Mouse (Mus musculus) hindbrain, embryonic 16.5 days (tissue): Measurements from ENCODE around the gene Tex14. TPM values are rescaled to one million over a fixed set of nuclear protein-coding genes. Genes with fewer than 3 reads are reported as not detected.

Source experiments
- ATAC-seq: fragments of 200-750 bp; cut with Nextera tagmentation; 2 replicates; pipeline ENCODE4 v1.8.0; 2017; ENCODE audit warnings: moderate TSS enrichment, moderate library complexity
- H3K27ac ChIP-seq: fragments of 300-500 bp; sonication (generic); 2 replicates; pipeline ENCODE4 v1.5.1; 2014; ENCODE audit warnings: low read depth, mild to moderate bottlenecking, control low read depth, low read length, moderate library complexity
- H3K27me3 ChIP-seq: fragments of 300-500 bp; sonication (generic); replicated peaks from 2 replicates; pipeline ENCODE4 v1.6.1; 2014; ENCODE audit warnings: low read length; ENCODE audit not compliant: control insufficient read depth, insufficient read depth
- H3K36me3 ChIP-seq: fragments of 300-500 bp; sonication (generic); 2 replicates; pipeline ENCODE4 v1.6.1; 2014; ENCODE audit warnings: mild to moderate bottlenecking, low read length, moderate library complexity, mixed read lengths; ENCODE audit not compliant: control insufficient read depth, insufficient read depth
- H3K4me1 ChIP-seq: fragments of 300-500 bp; sonication (generic); 2 replicates; pipeline ENCODE4 v1.6.1; 2014; ENCODE audit warnings: low read depth, low read length; ENCODE audit not compliant: control insufficient read depth, insufficient read depth
- H3K4me2 ChIP-seq: fragments of 300-500 bp; sonication (generic); 2 replicates; pipeline ENCODE4 v1.6.1; 2014; ENCODE audit warnings: mild to moderate bottlenecking, low read length, control low read depth, moderate library complexity
- H3K4me3 ChIP-seq: fragments of 300-500 bp; sonication (generic); 2 replicates; pipeline ENCODE4 v1.5.1; 2014; ENCODE audit warnings: mild to moderate bottlenecking, low read length, control low read depth, moderate library complexity
- H3K9ac ChIP-seq: fragments of 300-500 bp; sonication (generic); 2 replicates; pipeline ENCODE4 v1.6.1; 2014; ENCODE audit warnings: low read depth, mild to moderate bottlenecking, control low read depth, low read length, moderate library complexity
- H3K9me3 ChIP-seq: fragments of 300-500 bp; sonication (generic); 2 replicates; pipeline ENCODE4 v1.6.1; 2014; ENCODE audit warnings: mild to moderate bottlenecking, low read length, moderate library complexity; ENCODE audit not compliant: control insufficient read depth
- WGBS: fragments of 180-500 bp; shearing (Covaris S2); extraction: QIAGEN DNeasy Blood & Tissue Kit; methylation state at CpG from one replicate; pipeline ENCODE4 v1.1.7; 2014; 5-methylcytosine and 5-hydroxymethylcytosine counted together
- polyA plus RNA-seq: library from polyadenylated mRNA; unstranded; fragments of >200 nt; fragmentation: Nextera tagmentation; extraction: Ambion mirVana; gene quantifications from 2 replicates; pipeline ENCODE4 v1.2.1, GENCODE M21; 2015

Tex14 gene
- polyA plus RNA-seq, 1 experiment from 2014 or later, result 1.9 TPM

DNA sequence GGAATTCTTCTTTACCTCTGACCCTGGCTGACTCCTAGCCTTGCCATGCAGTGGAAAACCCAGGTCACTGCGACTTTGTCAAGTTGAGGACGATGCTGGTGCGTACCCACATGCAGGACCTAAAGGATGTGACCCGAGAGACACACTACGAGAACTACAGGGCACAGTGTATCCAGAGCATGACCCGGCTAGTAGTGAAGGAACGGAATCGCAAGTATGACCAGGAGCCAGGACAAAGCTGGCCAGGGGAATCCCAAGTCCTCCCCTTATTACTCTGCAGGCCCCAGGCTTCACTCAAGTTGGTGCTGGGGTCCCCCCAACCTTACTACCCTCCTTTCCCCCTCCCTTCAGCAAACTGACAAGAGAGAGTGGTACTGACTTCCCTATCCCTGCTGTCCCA, 184.7 kb downstream of the Tex14 start:
- peaks cover 26% of the 10 kb centered on the region for H3K4me1 ChIP-seq
- no peak overlapping the region for H3K4me3 ChIP-seq
- H3K4me2 ChIP-seq, result no peak overlapping the region
- 93% methylated on average over 8 of the region's 8 CpGs for WGBS
- ATAC-seq, result no peak
- no peak overlapping the region for H3K27ac ChIP-seq
- H3K36me3 ChIP-seq, result 0 out of 2 replicates have a peak, but pooled peaks cover 2% of the 10 kb centered on the region
- H3K9me3 ChIP-seq, result no peaks in the 10 kb centered on the region
- no peak overlapping the region for H3K9ac ChIP-seq
- H3K27me3 ChIP-seq, result no peaks in the 10 kb centered on the region

DNA sequence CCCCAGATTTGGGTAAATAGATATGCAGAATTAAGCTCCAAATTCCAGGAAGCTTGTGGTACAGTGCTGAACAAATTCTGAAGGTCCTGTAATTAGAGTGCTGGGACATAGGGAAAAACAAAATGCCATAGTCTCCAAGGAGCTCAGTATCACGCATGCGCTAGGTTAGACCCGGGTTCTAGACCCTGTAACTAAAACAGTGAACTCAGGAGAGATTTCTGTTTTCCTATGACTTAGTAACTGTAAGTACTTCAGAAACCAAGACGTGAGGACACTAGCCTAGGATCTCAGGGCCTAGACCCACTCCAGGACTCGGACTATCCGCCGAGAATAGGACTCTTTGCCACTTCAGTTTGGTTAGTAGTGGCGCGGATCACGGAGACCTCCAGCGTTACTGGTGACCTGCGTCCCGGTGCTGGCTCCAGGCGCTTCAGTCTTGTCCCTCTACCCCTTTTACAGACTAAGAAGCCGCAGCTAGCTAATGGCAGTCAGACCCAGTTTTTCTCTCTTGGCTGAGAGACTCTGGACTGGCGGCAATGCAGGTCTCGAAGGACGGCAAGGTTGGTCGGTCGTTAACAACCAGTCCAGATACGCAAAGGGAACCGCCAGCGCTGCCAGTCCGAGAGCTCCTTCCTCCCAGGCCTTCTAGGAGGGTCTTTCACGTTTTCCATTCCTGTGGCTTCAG, 186.1 kb downstream of the Tex14 start:
- 0 out of 2 replicates have a peak, but pooled peaks cover 2% of the 10 kb centered on the region for H3K36me3 ChIP-seq
- H3K4me3 ChIP-seq, result peak overlapping the region; percentile 70
- peak overlapping the region; percentile 92 for H3K27ac ChIP-seq
- peak overlapping the region; percentile 91 for H3K4me2 ChIP-seq
- peak overlapping the region; percentile 82 for H3K9ac ChIP-seq
- no peaks in the 10 kb centered on the region for H3K27me3 ChIP-seq
- no peak for ATAC-seq
- no peaks in the 10 kb centered on the region for H3K9me3 ChIP-seq
- WGBS, result 2% methylated on average over 25 of the region's 25 CpGs
- peaks cover 31% of the 10 kb centered on the region for H3K4me1 ChIP-seq

GRCm38 (mm10) chr11:87591526-87592353, 186.9 kb downstream of the Tex14 start, which contains the start of gene Mtmr4:
Gene Mtmr4, plus strand, starts transcription at chr11:87592162.
- H3K4me3 ChIP-seq, result peak within 1 kb of the TSS; percentile 70
- peak; percentile 98 for ATAC-seq
- H3K9ac ChIP-seq, result peak within 1 kb of the TSS; percentile 82
- under 1% methylated on average over 61 of the region's 61 CpGs for WGBS
- no peaks in the 10 kb centered on the region for H3K9me3 ChIP-seq
- H3K27ac ChIP-seq, result peak within 1 kb of the TSS; percentile 92
- peak within 1 kb of the TSS; percentile 96 for H3K4me2 ChIP-seq
- peaks cover 38% of the 10 kb centered on the region for H3K4me1 ChIP-seq
- 0 out of 2 replicates have a peak, but pooled peaks cover 2% of the 10 kb centered on the region for H3K36me3 ChIP-seq
- no peaks in the 10 kb centered on the region for H3K27me3 ChIP-seq

- peak overlapping the region; percentile 82 for H3K9ac ChIP-seq
- H3K27ac ChIP-seq, result peak overlapping the region; percentile 83
- no peaks in the 10 kb centered on the region for H3K27me3 ChIP-seq
- no peak for ATAC-seq
- peak overlapping the region; percentile 70 for H3K4me3 ChIP-seq
- peaks cover 44% of the 10 kb centered on the region for H3K4me1 ChIP-seq
- peaks cover 4% of the 10 kb centered on the region; the same call in 1 of the 2 replicates for H3K36me3 ChIP-seq
- peak overlapping the region; percentile 96 for H3K4me2 ChIP-seq
- under 1% methylated on average over 15 of the region's 15 CpGs for WGBS
- H3K9me3 ChIP-seq, result no peaks in the 10 kb centered on the region
Measured at GRCm38 (mm10) chr11:87592354-87592695, 187.5 kb downstream of the Tex14 start.

DNA sequence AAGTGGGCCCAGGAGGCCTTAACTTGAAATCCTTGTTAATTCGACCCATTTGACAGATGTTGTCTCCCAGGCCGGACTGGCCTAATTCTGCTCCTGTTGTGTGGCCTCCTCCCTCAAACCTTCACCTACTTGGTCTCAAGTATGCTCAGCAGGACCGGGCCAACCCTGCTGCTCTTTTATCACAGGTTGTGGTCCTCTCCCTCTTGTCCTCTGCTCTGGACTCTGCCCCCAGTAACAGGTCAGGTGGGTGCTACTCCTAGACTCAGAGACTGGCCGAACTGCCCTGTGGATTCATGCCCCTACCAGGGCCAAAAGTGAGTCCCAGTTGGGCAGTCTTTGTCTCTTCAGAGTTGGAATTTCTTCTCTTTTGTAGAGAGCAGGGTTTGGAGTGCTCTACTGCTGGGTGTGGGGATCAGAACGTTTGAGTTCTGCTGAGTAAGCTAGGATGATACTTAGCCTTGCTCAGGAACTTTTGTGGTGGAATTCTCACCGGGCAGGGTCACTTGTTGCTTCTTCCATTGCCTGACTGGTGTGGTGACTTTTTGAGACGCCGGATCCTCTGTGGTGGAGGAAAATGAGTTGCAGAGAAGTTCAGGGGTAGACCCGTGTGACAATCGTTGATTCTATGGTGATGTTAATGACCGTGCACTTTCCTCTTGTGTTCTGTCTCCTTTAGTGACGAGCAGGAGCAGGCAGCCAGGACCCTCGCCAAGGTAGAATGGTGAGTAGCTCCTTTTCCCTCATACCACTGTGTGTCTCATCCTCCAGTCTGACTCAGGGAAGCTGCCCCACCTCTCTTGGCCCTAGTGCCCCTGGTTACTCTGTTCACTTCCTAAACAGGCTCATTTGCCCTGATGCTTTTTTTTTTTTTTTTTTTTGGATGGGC, 188.1 kb downstream of the Tex14 start:
- H3K9ac ChIP-seq, result peak overlapping the region; percentile 82
- peak overlapping the region; percentile 83 for H3K27ac ChIP-seq
- peaks cover 45% of the 10 kb centered on the region for H3K4me1 ChIP-seq
- H3K4me2 ChIP-seq, result peak overlapping the region; percentile 96
- no peak for ATAC-seq
- 27% methylated on average over 13 of the region's 13 CpGs for WGBS
- no peaks in the 10 kb centered on the region for H3K9me3 ChIP-seq
- H3K27me3 ChIP-seq, result no peaks in the 10 kb centered on the region
- peaks cover 10% of the 10 kb centered on the region for H3K36me3 ChIP-seq
- H3K4me3 ChIP-seq, result peak overlapping the region; percentile 70

- no peaks in the 10 kb centered on the region for H3K27me3 ChIP-seq
- peak overlapping the region; percentile 88 for H3K4me2 ChIP-seq
- WGBS, result 2% methylated on average over 22 of the region's 37 CpGs
- H3K4me3 ChIP-seq, result peak overlapping the region; percentile 76
- H3K9me3 ChIP-seq, result no peaks in the 10 kb centered on the region
- H3K9ac ChIP-seq, result peak overlapping the region; percentile 90
- H3K27ac ChIP-seq, result peak overlapping the region; percentile 84
- H3K36me3 ChIP-seq, result peaks cover 33% of the 10 kb centered on the region
- ATAC-seq, result peak; percentile 66
- peaks cover 38% of the 10 kb centered on the region for H3K4me1 ChIP-seq
Measured at GRCm38 (mm10) chr11:87595327-87595841, 190.5 kb downstream of the Tex14 start.

DNA sequence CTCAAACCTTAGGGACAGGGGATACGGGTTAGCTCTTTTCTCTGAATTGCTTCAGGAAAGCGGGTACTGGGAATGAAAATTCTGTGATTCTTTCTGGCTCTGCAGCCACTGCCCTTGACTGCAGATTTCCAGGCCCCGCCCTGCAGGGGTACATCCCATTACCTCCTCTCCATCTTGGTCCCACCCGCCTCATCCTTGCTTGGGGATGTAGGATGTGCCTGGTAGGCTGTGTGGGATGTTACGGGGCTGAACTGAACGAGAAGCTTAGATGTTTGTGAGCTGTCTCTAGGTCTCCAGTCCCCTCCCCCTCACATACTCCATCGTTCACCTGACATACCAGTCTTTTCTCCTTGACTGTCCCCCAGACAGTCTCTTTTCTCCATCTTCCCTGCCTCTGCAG, 191.1 kb downstream of the Tex14 start:
- 4% methylated on average over 7 of the region's 7 CpGs for WGBS
- peak overlapping the region; percentile 84 for H3K27ac ChIP-seq
- peaks cover 33% of the 10 kb centered on the region for H3K4me1 ChIP-seq

DNA sequence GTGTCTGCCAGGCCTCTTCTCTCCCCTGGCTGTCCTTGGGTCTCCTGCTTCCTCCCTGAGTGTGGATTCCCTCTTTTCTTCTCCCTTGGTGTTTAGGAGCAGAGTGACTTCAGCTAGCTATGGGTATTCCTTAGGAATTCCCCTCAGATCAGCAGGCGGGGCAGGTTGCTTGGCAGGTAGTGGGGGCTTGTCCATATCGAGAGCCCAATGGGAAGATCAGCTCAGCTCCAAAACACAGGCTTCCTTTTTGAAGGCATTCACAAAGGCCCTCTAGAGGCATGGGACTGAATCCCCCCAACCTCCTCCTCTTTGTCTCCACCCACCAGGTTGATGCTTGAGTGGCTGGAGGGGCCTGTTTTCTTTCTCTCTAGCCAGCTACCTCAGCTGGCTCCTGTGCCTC, 191.6 kb downstream of the Tex14 start:
- no peaks in the 10 kb centered on the region for H3K9me3 ChIP-seq
- WGBS, result 17% methylated on average over 2 of the region's 2 CpGs
- H3K27me3 ChIP-seq, result no peaks in the 10 kb centered on the region
- H3K9ac ChIP-seq, result peak overlapping the region; percentile 90
- H3K4me3 ChIP-seq, result peak overlapping the region; percentile 76
- peaks cover 44% of the 10 kb centered on the region for H3K36me3 ChIP-seq
- peak overlapping the region; percentile 84 for H3K27ac ChIP-seq
- H3K4me2 ChIP-seq, result peak overlapping the region; percentile 88
- H3K4me1 ChIP-seq, result peaks cover 33% of the 10 kb centered on the region
- ATAC-seq, result no peak

More for the DNA sequence above, 191.1 kb downstream of the Tex14 start:
- H3K4me2 ChIP-seq, result peak overlapping the region; percentile 88
- ATAC-seq, result no peak
- H3K27me3 ChIP-seq, result no peaks in the 10 kb centered on the region
- H3K4me3 ChIP-seq, result peak overlapping the region; percentile 76
- no peaks in the 10 kb centered on the region for H3K9me3 ChIP-seq
- H3K9ac ChIP-seq, result peak overlapping the region; percentile 90
- H3K36me3 ChIP-seq, result peaks cover 39% of the 10 kb centered on the region
